Mouse (Mus musculus): ENCODE results near the gene Agbl4. TPM values are rescaled to one million over a fixed set of nuclear protein-coding genes. Genes with fewer than 3 reads are reported as not detected.
A peak's percentile ranks its signal among the peaks of the same experiment; 100 is the strongest.

Gene Agbl4
- polyA plus RNA-seq, 1 experiment from 2014 or later: 0.66 TPM

DNA sequence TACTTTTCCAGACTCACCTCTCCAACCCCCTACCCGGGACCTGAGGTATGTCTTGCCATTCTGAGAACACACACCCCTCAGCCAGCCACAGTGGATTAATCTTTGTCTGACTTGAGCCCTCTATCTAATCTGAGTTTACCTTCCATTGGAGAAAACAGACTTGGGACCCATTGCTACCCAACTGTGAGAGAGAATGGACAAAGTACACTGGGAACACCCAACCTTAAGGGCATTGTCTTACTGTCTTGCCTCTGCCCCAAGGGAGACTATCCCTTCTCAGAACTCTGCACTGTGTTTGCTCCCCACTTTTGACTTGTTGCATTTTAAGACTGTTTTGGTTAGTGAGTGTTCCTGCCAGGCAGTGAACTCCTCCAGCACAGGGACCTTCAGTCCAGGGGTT lies 1022.0 kb downstream of the Agbl4 start:
- H3K4me1 ChIP-seq: peaks cover 36% of the 10 kb centered on the region
- no peak overlapping the region for H3K4me3 ChIP-seq
- peaks cover 38% of the 10 kb centered on the region for H3K36me3 ChIP-seq (replicated peaks)
- H3K27me3 ChIP-seq (ENCODE audit: poor library complexity, severe bottlenecking): no peaks in the 10 kb centered on the region
- DNase-seq (ENCODE audit: extremely low spot score, low spot score): no peak
- no peaks in the 10 kb centered on the region for H3K9me3 ChIP-seq
- 93% methylated on average over 1 of the region's 1 CpGs for WGBS
- no peak overlapping the region for H3K27ac ChIP-seq

DNA sequence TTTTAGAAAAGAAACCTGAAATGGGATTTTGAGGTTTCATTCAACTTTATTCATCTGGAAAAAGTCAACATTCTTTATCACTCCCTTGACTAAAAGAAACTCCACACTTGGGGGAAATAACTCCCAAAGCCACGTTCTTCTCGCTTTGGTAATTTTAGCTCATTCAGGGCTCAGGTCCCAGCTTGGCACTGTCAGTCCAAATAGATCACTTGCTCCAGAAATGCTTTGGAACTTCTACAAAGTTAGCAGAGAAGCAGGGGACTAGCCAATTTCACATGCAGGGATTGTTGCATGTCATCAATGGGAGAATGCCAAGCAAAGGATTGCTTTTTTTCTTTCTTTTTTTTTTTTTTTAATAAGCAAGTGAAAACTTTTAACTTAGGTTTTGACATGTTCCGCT lies 1022.6 kb downstream of the Agbl4 start:
- WGBS: 88% methylated on average over 3 of the region's 3 CpGs
- Histone ChIP-seq H3K27ac (no peak overlapping the region), H3K4me1 (peaks cover 34% of the 10 kb centered on the region), H3K36me3 (replicated peaks) (peaks cover 43% of the 10 kb centered on the region), H3K27me3 (ENCODE audit: poor library complexity, severe bottlenecking) (no peaks in the 10 kb centered on the region), H3K4me3 (no peak overlapping the region), H3K9me3 (no peaks in the 10 kb centered on the region)
- DNase-seq (ENCODE audit: extremely low spot score, low spot score): no peak

DNA sequence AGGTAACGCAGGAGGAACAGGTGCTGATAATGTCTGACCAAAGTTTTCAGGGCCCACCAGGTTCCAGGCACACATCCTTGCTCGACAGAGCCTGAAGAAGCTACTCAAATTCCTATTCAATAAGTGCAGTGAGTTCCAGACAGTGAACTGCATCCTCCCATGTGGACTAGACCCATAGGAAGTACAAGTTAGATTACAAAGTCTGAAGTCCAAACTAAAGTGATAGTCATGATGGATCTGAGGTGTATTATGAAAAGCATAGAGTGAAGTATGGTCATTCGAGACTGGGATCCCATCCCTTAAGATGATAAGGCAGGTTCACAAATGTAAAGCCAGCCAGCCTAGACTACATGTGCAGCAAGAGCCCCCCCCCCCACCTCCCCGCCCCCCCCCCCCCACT lies 1023.5 kb downstream of the Agbl4 start:
- Histone ChIP-seq H3K27ac (no peak overlapping the region), H3K4me1 (peaks cover 29% of the 10 kb centered on the region), H3K9me3 (no peaks in the 10 kb centered on the region), H3K27me3 (ENCODE audit: poor library complexity, severe bottlenecking) (no peaks in the 10 kb centered on the region), H3K36me3 (replicated peaks) (peaks cover 48% of the 10 kb centered on the region), H3K4me3 (no peak overlapping the region)
- no peak for DNase-seq (ENCODE audit: extremely low spot score, low spot score)
- 89% methylated on average over 4 of the region's 4 CpGs for WGBS

DNA sequence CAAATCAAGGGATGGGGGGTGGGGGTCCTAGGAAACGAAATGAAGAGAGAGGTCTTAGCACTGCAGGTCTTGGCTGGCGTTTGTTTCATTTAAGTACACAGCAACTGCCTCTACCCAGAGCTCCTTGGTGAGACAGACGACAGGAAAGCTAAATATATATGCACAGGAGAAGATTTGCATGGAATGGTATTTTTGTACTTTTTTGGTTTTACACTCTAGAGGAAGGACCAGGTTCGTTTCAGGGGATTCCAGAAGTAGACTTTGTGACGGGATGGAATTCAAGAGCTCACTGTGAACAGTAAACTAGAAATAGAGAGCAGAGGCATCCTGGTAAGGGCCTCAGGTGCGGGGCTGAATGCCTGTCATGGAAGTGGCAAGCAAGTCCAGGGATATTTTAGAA lies 1024.3 kb downstream of the Agbl4 start:
- Histone ChIP-seq H3K4me1 (peaks cover 20% of the 10 kb centered on the region), H3K36me3 (replicated peaks) (peaks cover 48% of the 10 kb centered on the region), H3K4me3 (no peak overlapping the region), H3K9me3 (no peaks in the 10 kb centered on the region), H3K27ac (no peak overlapping the region), H3K27me3 (ENCODE audit: poor library complexity, severe bottlenecking) (no peaks in the 10 kb centered on the region)
- 90% methylated on average over 6 of the region's 6 CpGs for WGBS
- DNase-seq (ENCODE audit: extremely low spot score, low spot score): no peak

DNA sequence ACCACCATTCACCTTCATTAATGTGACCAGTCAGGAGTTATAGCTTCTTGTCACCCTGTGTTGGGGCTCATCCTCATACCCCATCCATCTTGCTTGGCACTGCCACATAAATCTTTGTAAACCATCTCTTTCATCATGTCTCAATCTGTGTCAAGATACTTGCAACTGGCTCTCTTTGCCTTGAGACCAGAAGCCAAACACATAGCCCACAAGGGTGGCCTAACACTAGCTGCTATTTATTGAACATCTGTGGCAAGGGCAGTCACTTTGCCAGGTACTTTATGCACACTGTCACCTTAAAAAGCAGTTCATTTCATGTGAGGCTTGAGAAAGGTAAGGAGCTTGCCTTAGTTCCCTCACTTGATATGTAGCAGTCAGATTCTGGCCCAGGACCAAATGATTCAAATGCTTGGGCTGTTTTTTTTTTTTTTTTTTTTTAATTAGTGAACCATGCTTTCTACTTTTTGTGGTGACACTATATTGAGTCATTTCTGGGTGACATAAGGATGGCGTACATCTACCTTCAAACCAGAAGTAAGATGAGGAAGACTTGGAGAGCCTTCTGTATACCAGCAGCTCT lies 1027.0 kb downstream of the Agbl4 start:
- H3K4me1 ChIP-seq: peaks cover 6% of the 10 kb centered on the region; the same call in 1 of the 2 replicates
- 80% methylated on average over 1 of the region's 1 CpGs for WGBS
- H3K27ac ChIP-seq: no peak overlapping the region
- H3K4me3 ChIP-seq: no peak overlapping the region
- DNase-seq (ENCODE audit: extremely low spot score, low spot score): no peak
- H3K27me3 ChIP-seq (ENCODE audit: poor library complexity, severe bottlenecking): no peaks in the 10 kb centered on the region
- peaks cover 28% of the 10 kb centered on the region for H3K36me3 ChIP-seq (replicated peaks)
- no peaks in the 10 kb centered on the region for H3K9me3 ChIP-seq

DNA sequence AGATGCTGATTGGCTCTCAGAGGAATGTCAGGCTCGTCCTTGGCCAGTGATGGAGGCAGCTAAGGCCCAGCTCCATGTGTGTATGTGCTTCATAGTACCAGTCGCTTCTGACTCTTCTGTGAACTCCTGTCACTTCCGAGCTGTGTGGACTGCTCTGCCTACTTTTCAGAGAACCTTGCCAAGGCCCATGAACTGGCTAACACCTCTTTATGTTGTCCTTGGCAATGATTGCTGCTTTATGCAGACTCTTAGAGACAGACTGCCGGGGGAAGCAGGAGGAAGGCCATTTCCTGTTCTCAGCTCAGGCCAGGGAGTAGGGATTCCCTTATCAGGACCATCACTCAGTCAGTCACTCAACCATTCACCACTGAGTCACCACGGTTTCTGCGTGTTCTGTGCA lies 1027.7 kb downstream of the Agbl4 start:
- WGBS: 85% methylated on average over 6 of the region's 6 CpGs
- Histone ChIP-seq H3K4me3 (no peak overlapping the region), H3K36me3 (replicated peaks) (peaks cover 26% of the 10 kb centered on the region), H3K9me3 (no peaks in the 10 kb centered on the region), H3K4me1 (peaks cover 6% of the 10 kb centered on the region; the same call in 1 of the 2 replicates), H3K27ac (no peak overlapping the region), H3K27me3 (ENCODE audit: poor library complexity, severe bottlenecking) (no peaks in the 10 kb centered on the region)
- DNase-seq (ENCODE audit: extremely low spot score, low spot score): no peak

DNA sequence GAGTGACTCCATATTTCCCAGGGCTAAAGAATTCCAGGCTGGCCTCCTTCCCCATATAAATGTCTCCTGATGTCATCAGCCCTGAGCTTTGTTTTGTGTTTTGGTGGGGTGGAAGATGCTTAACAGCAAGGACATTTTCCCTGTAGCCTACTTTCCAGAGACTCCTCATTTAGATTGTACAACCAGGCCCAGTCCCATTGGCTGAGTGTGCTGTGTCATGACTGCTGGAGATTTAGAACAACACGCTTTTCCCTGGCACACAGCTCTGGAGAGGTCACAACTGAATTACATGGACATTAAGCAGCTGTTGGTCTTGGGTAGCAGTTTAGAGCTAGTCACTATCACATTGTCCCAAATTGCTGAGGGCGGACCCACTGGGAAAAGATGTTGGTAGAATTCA lies 1033.7 kb downstream of the Agbl4 start:
- H3K4me1 ChIP-seq: peaks cover 6% of the 10 kb centered on the region; the same call in 1 of the 2 replicates
- H3K4me3 ChIP-seq: no peak overlapping the region
- H3K27me3 ChIP-seq (ENCODE audit: poor library complexity, severe bottlenecking): no peaks in the 10 kb centered on the region
- WGBS: 91% methylated on average over 2 of the region's 2 CpGs
- peaks cover 56% of the 10 kb centered on the region for H3K36me3 ChIP-seq (replicated peaks)
- no peak overlapping the region for H3K27ac ChIP-seq
- DNase-seq (ENCODE audit: extremely low spot score, low spot score): no peak
- no peaks in the 10 kb centered on the region for H3K9me3 ChIP-seq

DNA sequence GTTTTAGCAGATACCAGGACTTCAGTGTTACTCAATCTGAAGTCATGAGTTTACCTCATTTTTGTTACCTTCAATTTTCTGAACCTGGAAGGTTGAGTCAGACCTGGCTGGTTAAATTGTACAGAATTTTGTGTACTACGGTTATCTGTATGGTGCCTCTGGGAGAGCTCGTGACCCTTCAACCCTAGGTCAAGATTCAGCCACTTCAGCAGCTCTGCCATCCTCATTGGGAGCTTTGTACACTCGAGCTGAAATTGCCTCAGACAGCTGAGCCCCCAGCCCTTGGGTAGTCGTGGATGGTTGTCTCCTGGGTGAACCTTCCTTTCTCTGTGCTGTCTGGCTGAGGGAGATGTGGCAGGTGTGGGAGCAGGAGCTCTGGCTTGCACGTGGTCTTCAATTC lies 1034.6 kb downstream of the Agbl4 start:
- no peaks in the 10 kb centered on the region for H3K27me3 ChIP-seq (ENCODE audit: poor library complexity, severe bottlenecking)
- peaks cover 64% of the 10 kb centered on the region for H3K36me3 ChIP-seq (replicated peaks)
- DNase-seq (ENCODE audit: extremely low spot score, low spot score): no peak
- peaks cover 6% of the 10 kb centered on the region; the same call in 1 of the 2 replicates for H3K4me1 ChIP-seq
- H3K27ac ChIP-seq: no peak overlapping the region
- no peaks in the 10 kb centered on the region for H3K9me3 ChIP-seq
- H3K4me3 ChIP-seq: no peak overlapping the region
- WGBS: 84% methylated on average over 5 of the region's 5 CpGs

DNA sequence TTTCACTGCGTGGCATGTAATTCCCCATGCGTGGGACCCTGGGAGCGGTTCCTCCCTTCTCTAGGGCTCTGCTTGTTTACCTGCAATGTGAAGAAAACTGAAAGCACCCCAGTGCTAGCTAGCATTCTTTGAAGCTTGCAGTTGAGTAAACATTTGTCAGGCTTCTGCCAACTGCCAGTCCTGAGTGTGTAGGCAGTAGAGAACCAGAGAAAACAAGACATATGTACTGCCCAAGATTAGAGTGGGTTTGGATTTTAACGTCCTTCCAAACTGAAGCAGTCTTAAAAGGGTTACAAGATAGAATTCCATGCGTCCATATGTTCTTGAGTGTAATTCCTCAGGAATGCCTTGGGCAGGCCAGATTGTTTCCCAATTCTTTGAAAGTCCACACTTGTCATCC lies 1035.0 kb downstream of the Agbl4 start:
- Histone ChIP-seq H3K27ac (no peak overlapping the region), H3K36me3 (replicated peaks) (peaks cover 68% of the 10 kb centered on the region), H3K4me1 (peaks cover 6% of the 10 kb centered on the region; the same call in 1 of the 2 replicates), H3K9me3 (no peaks in the 10 kb centered on the region), H3K27me3 (ENCODE audit: poor library complexity, severe bottlenecking) (no peaks in the 10 kb centered on the region), H3K4me3 (no peak overlapping the region)
- no peak for DNase-seq (ENCODE audit: extremely low spot score, low spot score)
- 90% methylated on average over 5 of the region's 5 CpGs for WGBS

DNA sequence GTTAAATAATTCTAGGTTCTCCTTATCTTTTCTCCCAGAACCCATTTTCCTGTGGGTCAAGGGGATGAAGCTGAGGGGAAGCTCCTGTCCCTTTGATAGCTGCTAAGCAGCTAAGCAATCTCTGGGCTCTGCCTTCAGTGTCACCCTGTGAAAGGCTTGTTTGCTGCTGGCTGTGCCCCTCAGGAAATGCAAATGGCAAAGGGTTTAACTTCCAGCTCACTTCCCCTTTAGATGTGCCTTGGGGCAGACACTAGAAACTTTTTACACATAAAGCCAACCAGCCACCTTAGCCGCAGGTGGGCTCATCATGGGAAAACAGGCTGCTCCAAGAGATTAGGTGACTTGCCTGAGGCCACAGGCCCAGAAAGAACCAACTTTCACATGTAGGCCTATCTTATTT lies 1044.2 kb downstream of the Agbl4 start:
- H3K9me3 ChIP-seq: no peaks in the 10 kb centered on the region; the same call in 1 of the 2 replicates
- no peak overlapping the region for H3K4me3 ChIP-seq
- peaks cover 23% of the 10 kb centered on the region for H3K27me3 ChIP-seq (ENCODE audit: poor library complexity, severe bottlenecking)
- no peak for DNase-seq (ENCODE audit: extremely low spot score, low spot score)
- peaks cover 52% of the 10 kb centered on the region for H3K4me1 ChIP-seq
- H3K27ac ChIP-seq: no peak overlapping the region
- H3K36me3 ChIP-seq (replicated peaks): peaks cover 36% of the 10 kb centered on the region
- WGBS: 56% methylated on average over 1 of the region's 1 CpGs

DNA sequence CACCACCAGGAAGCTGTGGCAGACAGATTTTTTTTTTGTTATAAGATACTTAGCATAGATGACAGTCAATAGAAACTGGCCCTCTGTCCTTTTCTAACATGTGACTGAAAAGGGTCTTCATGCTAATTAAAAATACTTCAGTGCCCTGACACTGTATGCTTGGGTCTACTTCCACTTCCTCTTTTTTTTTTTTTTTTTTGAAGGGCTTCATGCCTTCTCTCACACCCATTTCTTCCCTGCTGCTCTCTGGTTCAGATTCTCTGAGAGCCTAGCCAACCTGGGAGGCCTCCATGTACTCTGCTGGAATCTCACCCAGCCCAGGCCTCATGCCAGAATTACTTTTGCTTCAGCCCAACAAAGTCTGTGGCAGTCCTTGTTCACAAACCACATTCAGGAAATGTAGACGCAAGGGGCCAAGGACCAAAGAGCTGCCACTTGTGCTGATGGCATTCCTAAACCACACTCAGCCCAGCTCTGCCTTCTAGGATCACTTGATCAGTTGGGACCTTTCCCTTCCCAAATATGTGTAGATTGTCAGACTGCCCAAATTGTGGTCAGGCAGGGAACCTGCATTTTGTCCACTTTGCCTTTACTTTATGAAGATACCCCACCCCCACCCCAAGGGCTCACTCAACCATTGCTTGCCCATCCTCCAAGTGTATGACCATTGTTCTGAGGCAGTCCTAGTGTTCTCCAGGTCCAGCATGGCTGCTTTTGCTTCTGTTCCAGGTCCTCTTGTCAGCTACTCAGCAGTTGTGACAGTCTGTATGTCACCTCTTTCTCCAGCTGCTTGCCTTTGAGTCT lies 1045.2 kb downstream of the Agbl4 start:
- Histone ChIP-seq H3K4me3 (no peak overlapping the region), H3K9me3 (no peaks in the 10 kb centered on the region; the same call in 1 of the 2 replicates), H3K27ac (no peak overlapping the region), H3K36me3 (replicated peaks) (peaks cover 32% of the 10 kb centered on the region), H3K27me3 (ENCODE audit: poor library complexity, severe bottlenecking) (peaks cover 29% of the 10 kb centered on the region), H3K4me1 (peaks cover 52% of the 10 kb centered on the region)
- WGBS: 93% methylated on average over 1 of the region's 1 CpGs
- no peak for DNase-seq (ENCODE audit: extremely low spot score, low spot score)

DNA sequence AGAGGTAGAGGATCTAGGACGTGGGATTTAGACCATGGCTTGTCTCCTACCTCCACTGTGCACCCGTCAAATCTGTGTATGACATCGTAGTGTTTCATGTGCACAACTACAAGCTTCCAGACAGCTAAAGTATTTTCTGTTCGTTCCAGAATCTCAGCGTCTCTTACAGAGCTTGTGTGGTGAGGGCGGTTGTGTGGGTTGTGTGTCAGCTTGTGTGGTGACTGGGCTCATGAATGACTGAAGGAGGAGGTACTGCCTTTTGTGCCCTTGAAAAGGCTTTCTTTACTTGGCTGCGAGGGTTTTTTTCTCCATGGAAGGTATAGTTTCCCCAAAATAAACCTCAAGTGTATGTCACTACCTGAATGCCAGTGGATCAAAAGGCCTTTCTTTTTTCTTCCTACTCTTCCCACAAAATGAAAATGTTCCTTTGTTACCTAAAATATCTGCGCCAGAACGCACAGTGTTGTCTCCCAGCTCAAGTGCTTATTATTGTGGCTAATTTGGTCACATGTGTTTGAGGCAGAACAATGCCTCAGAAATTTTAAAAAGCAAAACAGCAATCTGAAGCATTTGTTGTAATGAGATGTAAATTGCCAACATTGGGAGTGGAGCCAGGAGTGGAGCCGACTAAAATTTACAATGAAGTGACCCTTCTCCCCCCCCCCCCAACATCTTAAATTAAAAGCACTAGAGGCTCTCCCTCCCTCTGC lies 1046.6 kb downstream of the Agbl4 start:
- Histone ChIP-seq H3K36me3 (replicated peaks) (peaks cover 29% of the 10 kb centered on the region), H3K4me3 (no peak overlapping the region), H3K27ac (peak overlapping the region; percentile 62), H3K9me3 (no peaks in the 10 kb centered on the region), H3K4me1 (peaks cover 52% of the 10 kb centered on the region), H3K27me3 (ENCODE audit: poor library complexity, severe bottlenecking) (peaks cover 29% of the 10 kb centered on the region)
- no peak for DNase-seq (ENCODE audit: extremely low spot score, low spot score)
- WGBS: 48% methylated on average over 10 of the region's 10 CpGs

All from forebrain, embryonic 10.5 days (tissue).